Mouse (Mus musculus) E14TG2a.4 (cell line): ENCODE measurements around the gene Eras.

Experiments used
- CTCF ChIP-seq: conservative IDR thresholded peaks from 2 replicates; pipeline ENCODE4 v1.5.1; 2014; ENCODE audit warnings: low read length
- NANOG ChIP-seq: IDR thresholded peaks from 2 replicates; pipeline ENCODE4 v1.6.1; 2014; ENCODE audit warnings: borderline replicate concordance, low read length, mixed read lengths

DNA sequence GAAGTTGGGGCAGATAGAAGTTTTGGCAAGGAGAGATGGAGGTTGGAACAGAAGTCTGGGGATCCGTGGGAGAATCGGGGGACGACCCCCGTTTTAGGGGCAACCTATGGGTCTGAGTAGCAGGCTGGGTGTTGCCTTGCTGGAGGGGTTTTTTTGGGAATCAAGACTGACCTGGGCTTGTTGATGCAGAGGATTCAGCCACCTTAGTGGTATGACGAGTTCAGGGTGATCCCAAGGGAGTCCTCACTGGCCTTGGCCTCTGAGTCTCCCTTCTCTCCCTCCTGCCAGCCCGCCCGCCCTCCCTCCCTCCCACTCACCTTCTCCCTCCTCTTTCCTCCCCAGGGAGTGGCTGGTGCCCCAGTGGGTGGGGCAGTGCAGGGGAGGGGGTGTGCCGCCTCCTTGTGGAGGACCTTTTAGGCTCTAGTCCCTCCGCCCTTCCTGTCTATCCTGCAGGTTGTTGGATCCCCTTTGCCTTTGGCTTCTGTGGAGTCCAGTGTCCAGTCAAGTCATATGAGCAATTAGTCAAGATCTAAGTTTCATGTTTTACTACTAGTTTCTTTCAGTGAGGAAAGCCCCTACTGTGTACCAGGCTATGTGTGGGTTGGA, 39.3 kb upstream of the Eras start:
- TF ChIP-seq CTCF, result no peak
- TF ChIP-seq NANOG, result no peak
